Mouse (Mus musculus) mature B cell (primary cell): Measurements from ENCODE around the gene Hist2h2bb.
"Not testable (repeated sequence)": the region's sequence is repeated elsewhere in the genome, so short reads cannot be mapped to it uniquely, and the experiment has no call there.

Source experiments
- in situ Hi-C: fragments of 300-500 bp; cut with MboI; formaldehyde crosslinking; loops from 2 replicates; pipeline ENCODE4 v1.14.3; 2019

Gene Hist2h2bb

GRCm38 (mm10) chr3:96269511-96270474 lies at the start of gene Hist2h2bb:
Gene Hist2h2bb (plus strand): TSS chr3:96269752.
- in situ Hi-C loops: loop anchor here (5.0 kb wide), 1 partner anchor 47 kb away; the partner anchor contains the start of genes Hist2h2ac and Hist2h2be

- in situ Hi-C loops: loop anchor here (5.0 kb wide), 1 partner anchor 47 kb away; the partner anchor contains the start of genes Hist2h2bb and Hist2h3b
These were observed 49.3 kb upstream of the Hist2h2bb start for GRCm38 (mm10) chr3:96220131-96220764.

GRCm38 (mm10) chr3:96220765-96221639 lies 48.5 kb upstream of the Hist2h2bb start, which contains the start of the genes Hist2h2ac and Hist2h2be:
Gene Hist2h2ac (minus strand): TSS chr3:96220880.
Gene Hist2h2be (plus strand): TSS chr3:96221119.
- in situ Hi-C loops: loop anchor here (5.0 kb wide), 1 partner anchor 46 kb away; the partner anchor contains the start of genes Hist2h2bb and Hist2h3b

GRCm38 (mm10) chr3:96221640-96222038 lies 47.9 kb upstream of the Hist2h2bb start:
- in situ Hi-C loops: loop anchor here (5.0 kb wide), 1 partner anchor 46 kb away; the partner anchor contains the start of genes Hist2h2bb and Hist2h3b

- in situ Hi-C loops: loop anchor here (5.0 kb wide), 1 partner anchor 45 kb away; the partner anchor contains the start of genes Hist2h2bb and Hist2h3b
These were observed 46.8 kb upstream of the Hist2h2bb start for GRCm38 (mm10) chr3:96222774-96223173.

- in situ Hi-C loops: no loop called here
These were observed 44.1 kb upstream of the Hist2h2bb start for GRCm38 (mm10) chr3:96225421-96225820.

- in situ Hi-C loops: no loop called here
These were observed 42.6 kb upstream of the Hist2h2bb start for GRCm38 (mm10) chr3:96226695-96227648.

GRCm38 (mm10) chr3:96228828-96229227 lies 40.7 kb upstream of the Hist2h2bb start:
- in situ Hi-C loops: no loop called here

GRCm38 (mm10) chr3:96230404-96230803 lies 39.1 kb upstream of the Hist2h2bb start:
- in situ Hi-C loops: no loop called here

GRCm38 (mm10) chr3:96230910-96231757 lies 38.4 kb upstream of the Hist2h2bb start:
- in situ Hi-C loops: no loop called here

- in situ Hi-C loops: no loop called here
These were observed 37.8 kb upstream of the Hist2h2bb start for GRCm38 (mm10) chr3:96231758-96232120.

GRCm38 (mm10) chr3:96234914-96235313 lies 34.6 kb upstream of the Hist2h2bb start:
- in situ Hi-C loops: no loop called here

- in situ Hi-C loops: no loop called here
These were observed 33.7 kb upstream of the Hist2h2bb start for GRCm38 (mm10) chr3:96235836-96236235.

- in situ Hi-C loops: no loop called here
These were observed 32.7 kb upstream of the Hist2h2bb start for GRCm38 (mm10) chr3:96236834-96237334.

- in situ Hi-C loops: no loop called here
These were observed 32.1 kb upstream of the Hist2h2bb start for GRCm38 (mm10) chr3:96237335-96237903.

- in situ Hi-C loops: no loop called here
These were observed 31.5 kb upstream of the Hist2h2bb start for GRCm38 (mm10) chr3:96237904-96238511.

- in situ Hi-C loops: not testable (repeated sequence)
These were observed 30.4 kb upstream of the Hist2h2bb start, which contains the start of gene Hist2h3c2 for GRCm38 (mm10) chr3:96238954-96239793. Gene Hist2h3c2 (minus strand): TSS chr3:96239127.
